Mouse (Mus musculus) lung, embryonic 15.5 days (tissue): ENCODE measurements at regions not wholly inside any gene's neighbourhood (a gene's known extent, or its start where the extent isn't known, plus 50 kb on each side); places are given as distances from the start of the nearest gene placed in this dataset.

Experiments
- ATAC-seq: fragments of 200-750 bp; cut with Nextera tagmentation; 2 replicates; pipeline ENCODE4 v1.8.0; 2017; ENCODE audit warnings: moderate number of reproducible peaks, borderline replicate concordance; ENCODE audit not compliant: low FRiP score, low TSS enrichment; ENCODE audit errors: extremely low read depth
- H3K27ac ChIP-seq: fragments of 300-500 bp; sonication (generic); 2 replicates; pipeline ENCODE4 v1.5.1; 2015; ENCODE audit warnings: moderate library complexity, mild to moderate bottlenecking, inconsistent platforms
- H3K27me3 ChIP-seq: fragments of 300-500 bp; sonication (generic); 2 replicates; pipeline ENCODE4 v1.6.1; 2015; ENCODE audit warnings: inconsistent platforms
- H3K36me3 ChIP-seq: fragments of 300-500 bp; sonication (generic); 2 replicates; pipeline ENCODE4 v1.6.1; 2015; ENCODE audit warnings: inconsistent platforms
- H3K4me1 ChIP-seq: fragments of 300-500 bp; sonication (generic); 2 replicates; pipeline ENCODE4 v1.6.1; 2015; ENCODE audit warnings: inconsistent platforms
- H3K4me2 ChIP-seq: fragments of 300-500 bp; sonication (generic); 2 replicates; pipeline ENCODE4 v1.6.1; 2015; ENCODE audit warnings: inconsistent platforms, mild to moderate bottlenecking, moderate library complexity
- H3K4me3 ChIP-seq: fragments of 300-500 bp; sonication (generic); 2 replicates; pipeline ENCODE4 v1.5.1; 2015; ENCODE audit warnings: mild to moderate bottlenecking, inconsistent platforms
- H3K9ac ChIP-seq: fragments of 300-500 bp; sonication (generic); 2 replicates; pipeline ENCODE4 v1.6.1; 2015; ENCODE audit warnings: inconsistent platforms
- H3K9me3 ChIP-seq: fragments of 300-500 bp; sonication (generic); 2 replicates; pipeline ENCODE4 v1.6.1; 2016; ENCODE audit warnings: inconsistent platforms
- WGBS: fragments of 180-500 bp; shearing (Covaris S2); methylation state at CpG from one replicate; pipeline ENCODE4 v1.1.7; 2015; 5-methylcytosine and 5-hydroxymethylcytosine counted together

GRCm38 (mm10) chr13:71000422-71001008 is 158.9 kb upstream of the Adamts16 start:
- H3K4me1 ChIP-seq = no peaks in the 10 kb centered on the region
- no peak overlapping the region for H3K9ac ChIP-seq
- H3K36me3 ChIP-seq = no peaks in the 10 kb centered on the region
- no peaks in the 10 kb centered on the region for H3K27me3 ChIP-seq
- no peak overlapping the region for H3K4me3 ChIP-seq
- H3K4me2 ChIP-seq = no peak overlapping the region
- no peaks in the 10 kb centered on the region for H3K9me3 ChIP-seq
- ATAC-seq = no peak
- H3K27ac ChIP-seq = no peak overlapping the region
- 73% methylated on average over 5 of the region's 5 CpGs for WGBS

DNA sequence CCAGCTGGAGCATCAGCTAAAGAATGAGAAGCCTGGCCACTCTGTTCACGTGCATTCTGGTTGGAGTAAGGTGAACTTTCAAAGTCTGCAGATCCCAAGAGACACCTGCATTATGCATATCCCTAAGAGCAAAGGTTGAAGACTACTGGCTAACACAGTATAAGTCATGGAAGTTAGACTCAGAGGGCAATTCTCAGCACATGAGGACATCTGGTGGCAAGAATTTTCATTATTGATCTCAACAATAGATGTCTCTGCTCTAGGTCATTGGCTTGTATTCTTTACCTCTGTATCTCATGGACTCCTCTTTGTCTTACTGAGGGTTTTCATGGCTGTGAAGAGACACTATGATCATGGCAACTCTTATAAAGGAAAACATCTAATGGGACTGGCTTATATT is 151.9 kb upstream of the Adamts16 start:
- no peaks in the 10 kb centered on the region for H3K27me3 ChIP-seq
- H3K36me3 ChIP-seq = no peaks in the 10 kb centered on the region
- H3K4me3 ChIP-seq = no peak overlapping the region
- H3K9ac ChIP-seq = no peak overlapping the region
- no peak overlapping the region for H3K27ac ChIP-seq
- H3K4me2 ChIP-seq = no peak overlapping the region
- no peak for ATAC-seq
- 61% methylated on average over 1 of the region's 1 CpGs for WGBS
- no peaks in the 10 kb centered on the region for H3K9me3 ChIP-seq
- H3K4me1 ChIP-seq = no peaks in the 10 kb centered on the region

DNA sequence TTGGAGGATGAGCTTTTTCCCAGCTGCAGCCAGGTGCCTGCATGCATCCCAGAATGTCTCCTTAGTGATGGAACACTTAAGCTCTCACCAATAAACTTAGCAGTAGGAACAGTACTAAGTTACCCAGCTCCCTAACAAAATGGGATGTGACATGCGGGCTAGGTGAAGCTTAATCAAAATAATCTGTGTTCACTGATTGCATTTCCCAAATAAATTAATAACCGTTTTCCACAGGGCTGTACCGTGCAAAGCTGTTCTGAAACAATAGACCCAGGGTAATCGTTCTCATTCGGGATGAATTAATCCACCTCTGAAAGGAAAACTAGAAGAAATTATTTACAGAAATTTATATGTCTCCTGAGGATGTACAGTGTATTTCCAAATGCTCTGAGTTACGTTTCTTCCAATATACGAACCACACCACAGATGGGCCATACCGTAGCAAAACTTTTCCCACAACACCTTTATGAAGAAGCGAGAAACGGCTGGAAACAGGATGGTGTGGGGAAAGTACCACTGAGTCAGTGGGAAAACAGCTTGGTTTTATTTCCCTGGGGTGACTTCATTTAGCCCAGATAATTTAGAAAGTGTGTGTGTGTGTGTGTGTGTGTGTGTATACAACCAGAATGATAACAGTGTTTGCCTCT is 148.5 kb upstream of the Adamts16 start:
- WGBS = 87% methylated on average over 10 of the region's 10 CpGs
- H3K27me3 ChIP-seq = no peaks in the 10 kb centered on the region
- H3K27ac ChIP-seq = no peak overlapping the region
- no peak overlapping the region for H3K9ac ChIP-seq
- H3K4me1 ChIP-seq = no peaks in the 10 kb centered on the region
- H3K36me3 ChIP-seq = no peaks in the 10 kb centered on the region
- H3K4me3 ChIP-seq = no peak overlapping the region
- H3K4me2 ChIP-seq = no peak overlapping the region
- H3K9me3 ChIP-seq = no peaks in the 10 kb centered on the region
- no peak for ATAC-seq

- Histone ChIP-seq H3K4me2 (no peak overlapping the region), H3K4me3 (no peak overlapping the region), H3K27me3 (no peaks in the 10 kb centered on the region), H3K9me3 (no peaks in the 10 kb centered on the region), H3K27ac (no peak overlapping the region), H3K9ac (no peak overlapping the region), H3K4me1 (no peaks in the 10 kb centered on the region), H3K36me3 (no peaks in the 10 kb centered on the region)
- 86% methylated on average over 1 of the region's 1 CpGs for WGBS
- no peak for ATAC-seq
Measured at GRCm38 (mm10) chr13:70979344-70979743, 137.7 kb upstream of the Adamts16 start.

GRCm38 (mm10) chr13:70978547-70979307 is 137.1 kb upstream of the Adamts16 start:
- 73% methylated on average over 4 of the region's 5 CpGs for WGBS
- no peak overlapping the region for H3K27ac ChIP-seq

DNA sequence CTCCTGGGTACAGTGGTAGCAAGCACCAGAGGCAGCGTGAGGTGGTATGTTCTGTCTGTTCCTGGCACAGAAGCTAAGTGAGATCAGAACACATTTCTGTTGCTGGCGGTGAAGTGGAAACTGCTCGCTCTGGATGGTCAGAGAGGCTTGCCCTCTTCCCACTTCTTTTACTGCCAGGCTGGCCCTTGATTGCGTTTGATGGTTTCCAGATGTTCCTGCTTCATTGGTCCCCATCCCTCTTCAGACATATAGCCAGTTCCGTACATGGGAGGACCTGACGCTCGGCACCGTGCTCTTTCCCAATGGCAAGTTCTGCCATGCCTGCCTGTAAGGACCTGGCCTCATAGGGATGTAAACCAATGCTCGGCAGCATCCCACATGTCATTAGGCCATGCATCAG is 128.0 kb upstream of the Adamts16 start:
- Histone ChIP-seq H3K27me3 (no peaks in the 10 kb centered on the region), H3K4me3 (no peak overlapping the region), H3K4me1 (no peaks in the 10 kb centered on the region), H3K9ac (no peak overlapping the region), H3K36me3 (no peaks in the 10 kb centered on the region), H3K4me2 (no peak overlapping the region), H3K27ac (no peak overlapping the region), H3K9me3 (no peaks in the 10 kb centered on the region)
- WGBS = 76% methylated on average over 9 of the region's 9 CpGs
- ATAC-seq = no peak

More at GRCm38 (mm10) chr13:70978547-70979307, 137.1 kb upstream of the Adamts16 start:
- no peaks in the 10 kb centered on the region for H3K27me3 ChIP-seq
- H3K4me1 ChIP-seq = no peaks in the 10 kb centered on the region
- H3K4me3 ChIP-seq = no peak overlapping the region
- H3K9me3 ChIP-seq = no peaks in the 10 kb centered on the region
- H3K36me3 ChIP-seq = no peaks in the 10 kb centered on the region
- no peak for ATAC-seq
- H3K4me2 ChIP-seq = no peak overlapping the region
- no peak overlapping the region for H3K9ac ChIP-seq

DNA sequence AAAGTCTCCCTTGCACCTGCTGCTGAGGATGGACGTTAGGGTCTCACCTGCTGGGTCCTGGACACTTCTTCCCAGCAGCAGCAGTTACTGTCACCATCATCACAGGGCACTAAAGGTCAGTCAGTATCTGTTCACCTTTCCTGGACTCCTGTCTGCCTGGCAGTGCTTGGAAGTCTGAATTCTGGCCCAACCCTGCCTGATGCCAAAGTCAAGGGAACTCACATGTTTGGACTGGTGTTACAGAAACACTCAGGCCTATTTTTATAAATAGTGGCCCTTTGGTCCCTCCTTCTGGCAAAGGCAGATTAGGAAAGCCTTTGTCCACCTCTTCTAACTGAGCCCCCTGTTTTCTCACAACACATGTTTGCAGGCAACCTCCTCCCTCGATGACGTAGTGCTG is 126.2 kb upstream of the Adamts16 start:
- H3K4me2 ChIP-seq = no peak overlapping the region
- no peak overlapping the region for H3K4me3 ChIP-seq
- no peak for ATAC-seq
- H3K4me1 ChIP-seq = no peaks in the 10 kb centered on the region
- no peak overlapping the region for H3K9ac ChIP-seq
- no peak overlapping the region for H3K27ac ChIP-seq
- H3K27me3 ChIP-seq = no peaks in the 10 kb centered on the region
- 70% methylated on average over 3 of the region's 3 CpGs for WGBS
- no peaks in the 10 kb centered on the region for H3K9me3 ChIP-seq
- no peaks in the 10 kb centered on the region for H3K36me3 ChIP-seq

- Histone ChIP-seq H3K27me3 (no peaks in the 10 kb centered on the region), H3K4me3 (no peak overlapping the region), H3K9ac (no peak overlapping the region), H3K36me3 (no peaks in the 10 kb centered on the region), H3K9me3 (no peaks in the 10 kb centered on the region), H3K4me1 (no peaks in the 10 kb centered on the region), H3K4me2 (no peak overlapping the region), H3K27ac (no peak overlapping the region)
- no peak for ATAC-seq
- WGBS = 72% methylated on average over 2 of the region's 2 CpGs
Measured at GRCm38 (mm10) chr13:70963384-70963783, 121.8 kb upstream of the Adamts16 start.

- no peak for ATAC-seq
- no peaks in the 10 kb centered on the region for H3K27me3 ChIP-seq
- no peak overlapping the region for H3K4me3 ChIP-seq
- WGBS = 60% methylated on average over 7 of the region's 7 CpGs
- no peak overlapping the region for H3K4me2 ChIP-seq
- H3K36me3 ChIP-seq = no peaks in the 10 kb centered on the region
- H3K27ac ChIP-seq = no peak overlapping the region
- no peak overlapping the region for H3K9ac ChIP-seq
- H3K4me1 ChIP-seq = no peaks in the 10 kb centered on the region
- no peaks in the 10 kb centered on the region for H3K9me3 ChIP-seq
Measured at GRCm38 (mm10) chr13:70934309-70935037, 92.9 kb upstream of the Adamts16 start.

DNA sequence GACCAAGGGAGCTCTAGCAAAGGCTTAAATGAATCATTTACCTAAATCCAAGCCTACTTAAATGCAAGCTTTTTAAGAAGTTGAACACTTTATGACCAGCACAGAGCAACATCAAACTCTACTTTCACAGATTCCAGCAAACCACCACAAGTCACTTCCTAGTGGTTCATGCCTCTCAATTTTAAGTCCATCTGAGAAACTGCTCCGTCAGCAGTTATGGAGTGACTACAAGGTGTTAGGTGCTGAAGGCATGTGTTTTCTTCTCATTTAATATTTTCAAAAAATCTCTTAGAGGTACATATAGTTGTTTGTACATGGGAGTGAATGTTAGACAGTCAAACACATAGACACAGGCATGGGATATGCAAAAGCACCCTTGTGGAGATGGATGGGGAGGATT is 72.2 kb upstream of the Adamts16 start:
- Histone ChIP-seq H3K9me3 (no peaks in the 10 kb centered on the region), H3K4me1 (no peaks in the 10 kb centered on the region), H3K36me3 (no peaks in the 10 kb centered on the region), H3K4me3 (no peak overlapping the region), H3K27ac (no peak overlapping the region), H3K9ac (no peak overlapping the region), H3K4me2 (no peak overlapping the region), H3K27me3 (no peaks in the 10 kb centered on the region)
- WGBS = 73% methylated on average over 1 of the region's 1 CpGs
- no peak for ATAC-seq

GRCm38 (mm10) chr13:70910934-70911333 is 69.3 kb upstream of the Adamts16 start:
- H3K4me2 ChIP-seq = no peak overlapping the region
- H3K4me3 ChIP-seq = no peak overlapping the region
- H3K36me3 ChIP-seq = no peaks in the 10 kb centered on the region
- H3K9ac ChIP-seq = no peak overlapping the region
- no peak for ATAC-seq
- no peaks in the 10 kb centered on the region for H3K4me1 ChIP-seq
- H3K27ac ChIP-seq = no peak overlapping the region
- no peaks in the 10 kb centered on the region for H3K9me3 ChIP-seq
- no peaks in the 10 kb centered on the region for H3K27me3 ChIP-seq

DNA sequence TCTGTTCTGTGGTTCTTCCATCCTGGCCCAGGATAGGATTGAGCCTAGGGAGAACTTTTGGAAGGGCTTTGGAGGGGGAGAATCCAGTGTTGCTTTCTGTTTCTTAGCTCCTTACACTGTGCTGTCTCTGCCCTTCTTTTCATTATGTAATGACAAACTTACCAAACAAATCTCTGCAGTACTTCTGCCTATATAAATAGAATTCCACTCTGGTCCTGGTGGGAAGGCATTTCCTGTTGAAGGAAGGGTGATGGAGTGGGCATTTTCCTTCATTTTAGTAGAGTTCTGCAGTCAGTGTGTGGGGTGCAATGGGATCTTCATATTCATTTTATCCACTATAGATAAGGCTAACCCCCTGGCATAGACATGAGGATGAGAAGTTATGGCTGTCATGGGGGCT is 63.2 kb upstream of the Adamts16 start:
- no peaks in the 10 kb centered on the region for H3K36me3 ChIP-seq
- no peaks in the 10 kb centered on the region for H3K4me1 ChIP-seq
- no peak overlapping the region for H3K4me3 ChIP-seq
- no peak for ATAC-seq
- H3K9me3 ChIP-seq = no peaks in the 10 kb centered on the region
- no peaks in the 10 kb centered on the region for H3K27me3 ChIP-seq
- no peak overlapping the region for H3K9ac ChIP-seq
- no peak overlapping the region for H3K4me2 ChIP-seq
- no peak overlapping the region for H3K27ac ChIP-seq
